Mouse (Mus musculus) intestine, postnatal 0 days (tissue): Measurements from ENCODE around the gene Macrod1. TPM values are rescaled to one million over a fixed set of nuclear protein-coding genes. Genes with fewer than 3 reads are reported as not detected.

ENCODE experiments used
- ATAC-seq: fragments of 200-750 bp; cut with Nextera tagmentation; 2 replicates; pipeline ENCODE4 v1.8.0; 2017; ENCODE audit warnings: mild to moderate bottlenecking, moderate TSS enrichment, moderate library complexity
- H3K27ac ChIP-seq: fragments of 300-500 bp; sonication (generic); 2 replicates; pipeline ENCODE4 v1.5.1; 2014; ENCODE audit warnings: mild to moderate bottlenecking, low read depth, low read length, moderate library complexity
- H3K27me3 ChIP-seq: fragments of 300-500 bp; sonication (generic); replicated peaks from 2 replicates; pipeline ENCODE4 v1.6.1; 2014; ENCODE audit warnings: low read length, mixed read lengths; ENCODE audit not compliant: control insufficient read depth, insufficient read depth
- H3K36me3 ChIP-seq: fragments of 300-500 bp; sonication (generic); 2 replicates; pipeline ENCODE4 v1.6.1; 2014; ENCODE audit warnings: mild to moderate bottlenecking, moderate library complexity; ENCODE audit not compliant: control insufficient read depth, insufficient read depth
- H3K4me1 ChIP-seq: fragments of 300-500 bp; sonication (generic); replicated peaks from 2 replicates; pipeline ENCODE4 v1.6.1; 2014; ENCODE audit warnings: antibody characterized with exemption, low read length, mixed read lengths; ENCODE audit not compliant: control insufficient read depth, insufficient read depth
- H3K4me2 ChIP-seq: fragments of 300-500 bp; sonication (generic); replicated peaks from 2 replicates; pipeline ENCODE4 v1.6.1; 2014; ENCODE audit warnings: low read depth, mild to moderate bottlenecking, moderate library complexity
- H3K4me3 ChIP-seq: fragments of 300-500 bp; sonication (generic); 2 replicates; pipeline ENCODE4 v1.5.1; 2014; ENCODE audit warnings: low read depth, low read length
- H3K9ac ChIP-seq: fragments of 300-500 bp; sonication (generic); 2 replicates; pipeline ENCODE4 v1.6.1; 2014; ENCODE audit warnings: mild to moderate bottlenecking, low read depth, low read length
- H3K9me3 ChIP-seq: fragments of 300-500 bp; sonication (generic); 2 replicates; pipeline ENCODE4 v1.6.1; 2016; ENCODE audit warnings: mixed run types; ENCODE audit not compliant: control insufficient read depth
- CTCF ChIP-seq: sonication (generic); IDR thresholded peaks from 2 replicates; pipeline ENCODE4 v1.5.1; 2016; ENCODE audit warnings: low read depth, mild to moderate bottlenecking, control low read depth, antibody characterized with exemption, moderate library complexity
- WGBS: fragments of 180-500 bp; shearing (Covaris S2); extraction: QIAGEN DNeasy Blood & Tissue Kit; methylation state at CpG from one replicate; pipeline ENCODE4 v1.1.7; 2014; 5-methylcytosine and 5-hydroxymethylcytosine counted together
- polyA plus RNA-seq: library from polyadenylated mRNA; unstranded; fragments of >200 nt; fragmentation: Nextera tagmentation; extraction: Ambion mirVana; gene quantifications from 2 replicates; pipeline ENCODE4 v1.2.1, GENCODE M21; 2015

Gene Macrod1
- polyA plus RNA-seq, 1 experiment from 2014 or later: 15.1 TPM

GRCm38 (mm10) chr19:7205753-7206736 is 149.4 kb downstream of the Macrod1 start, which contains the start of gene Otub1:
Otub1 (minus strand) TSS chr19:7206316.
- Histone ChIP-seq H3K4me3 (peak within 1 kb of the TSS; percentile 72), H3K36me3 (peaks cover 18% of the 10 kb centered on the region; the same call in 1 of the 2 replicates), H3K9me3 (no peaks in the 10 kb centered on the region), H3K27me3 (no peaks in the 10 kb centered on the region), H3K27ac (peak within 1 kb of the TSS; percentile 95), H3K4me1 (0 out of 2 replicates have a peak, but pooled peaks cover 4% of the 10 kb centered on the region), H3K4me2 (peak within 1 kb of the TSS; percentile 74), H3K9ac (peak within 1 kb of the TSS; percentile 74)
- WGBS: under 1% methylated on average over 70 of the region's 79 CpGs
- TF ChIP-seq CTCF: no peak
- peak; percentile 95 for ATAC-seq

DNA sequence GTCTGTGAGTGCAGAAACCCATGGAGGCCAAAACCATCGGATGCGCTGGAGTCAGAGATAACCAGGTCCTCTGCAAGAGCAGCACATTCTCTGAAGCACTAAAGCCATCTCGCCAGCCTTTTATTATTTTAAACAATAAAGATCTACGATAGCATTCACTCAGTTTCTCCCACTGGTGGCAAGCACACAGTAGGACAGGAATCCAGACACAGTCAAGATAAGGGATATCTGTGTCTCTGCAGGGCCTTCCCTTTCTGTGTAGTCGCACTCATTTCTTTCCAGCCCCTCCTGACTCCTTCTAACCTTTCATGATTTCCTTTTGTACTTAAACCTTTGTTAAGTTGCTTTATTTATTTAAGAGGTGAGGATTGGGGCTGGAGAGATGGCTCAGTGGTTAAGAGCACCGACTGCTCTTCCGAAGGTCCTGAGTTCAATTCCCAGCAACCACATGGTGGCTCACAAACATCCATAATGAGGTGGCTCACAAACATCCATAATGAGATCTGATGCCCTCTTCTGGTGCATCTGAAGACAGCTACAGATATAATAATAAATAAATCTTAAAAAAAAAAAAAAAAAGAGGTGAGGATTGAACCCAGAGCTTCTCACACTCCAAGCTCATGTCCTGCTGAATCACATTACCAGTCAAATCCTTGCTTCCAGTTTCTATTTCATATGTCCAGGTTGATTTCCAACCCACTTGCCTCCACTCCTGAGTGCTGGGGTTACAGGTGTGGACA is 153.5 kb downstream of the Macrod1 start:
- no peaks in the 10 kb centered on the region for H3K27me3 ChIP-seq
- peak; percentile 37 for TF ChIP-seq CTCF
- no peak overlapping the region for H3K9ac ChIP-seq
- 88% methylated on average over 7 of the region's 7 CpGs for WGBS
- peaks cover 4% of the 10 kb centered on the region; the same call in 1 of the 2 replicates for H3K4me1 ChIP-seq
- H3K9me3 ChIP-seq: no peaks in the 10 kb centered on the region
- H3K36me3 ChIP-seq: peaks cover 26% of the 10 kb centered on the region
- no peak for ATAC-seq
- no peak overlapping the region for H3K27ac ChIP-seq
- no peak overlapping the region for H3K4me2 ChIP-seq
- no peak overlapping the region for H3K4me3 ChIP-seq

- TF ChIP-seq CTCF: no peak
- Histone ChIP-seq H3K4me1 (peaks cover 4% of the 10 kb centered on the region), H3K9ac (no peak overlapping the region), H3K4me3 (no peak overlapping the region), H3K36me3 (peaks cover 33% of the 10 kb centered on the region), H3K9me3 (no peaks in the 10 kb centered on the region), H3K27me3 (no peaks in the 10 kb centered on the region), H3K27ac (no peak overlapping the region), H3K4me2 (no peak overlapping the region)
- no peak for ATAC-seq
- 71% methylated on average over 1 of the region's 1 CpGs for WGBS
These were observed 155.6 kb downstream of the Macrod1 start for GRCm38 (mm10) chr19:7212216-7212615.

DNA sequence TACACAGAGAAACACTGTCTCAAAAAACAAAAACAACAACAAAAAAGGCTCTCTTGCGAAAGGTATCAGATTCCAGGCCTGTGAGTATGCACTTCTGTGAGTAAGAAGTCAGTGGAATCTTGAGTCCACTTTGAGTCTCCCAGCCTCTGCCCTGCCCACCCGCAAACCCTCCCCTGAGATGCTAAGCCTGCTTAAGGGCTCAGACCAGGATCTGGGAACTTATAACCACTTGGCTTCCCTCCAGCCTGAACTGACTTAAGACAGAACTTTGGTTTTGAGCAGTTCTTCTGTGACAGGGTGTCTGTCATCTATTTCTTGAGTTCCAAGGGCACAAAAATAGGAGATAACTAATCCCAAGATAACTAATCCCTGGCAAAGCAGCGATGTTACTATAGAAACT is 156.4 kb downstream of the Macrod1 start:
- Histone ChIP-seq H3K9ac (no peak overlapping the region), H3K4me3 (no peak overlapping the region), H3K27me3 (no peaks in the 10 kb centered on the region), H3K27ac (no peak overlapping the region), H3K9me3 (no peaks in the 10 kb centered on the region), H3K36me3 (peaks cover 33% of the 10 kb centered on the region), H3K4me1 (peaks cover 4% of the 10 kb centered on the region), H3K4me2 (no peak overlapping the region)
- no peak for TF ChIP-seq CTCF
- 85% methylated on average over 3 of the region's 3 CpGs for WGBS
- no peak for ATAC-seq

DNA sequence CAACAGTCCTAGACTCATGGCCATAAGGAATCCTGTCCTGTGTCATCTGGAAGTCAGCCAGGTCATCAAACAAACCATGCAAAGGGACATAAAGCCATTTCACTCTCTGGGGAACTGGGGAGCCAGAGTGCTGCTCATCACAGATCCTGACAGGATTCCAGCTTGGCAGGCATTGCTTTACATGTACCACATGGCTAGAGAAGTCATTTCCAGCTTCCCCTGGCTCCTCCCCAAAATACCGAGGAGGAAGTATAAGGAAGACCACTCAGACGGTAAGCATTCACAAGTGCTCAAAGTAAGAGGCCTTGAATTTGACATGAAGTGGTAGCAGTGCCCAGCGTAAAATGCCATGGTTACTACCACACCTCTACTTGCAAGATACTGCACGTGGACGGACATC is 157.9 kb downstream of the Macrod1 start:
- H3K36me3 ChIP-seq: peaks cover 33% of the 10 kb centered on the region
- WGBS: 67% methylated on average over 5 of the region's 5 CpGs
- no peak overlapping the region for H3K4me2 ChIP-seq
- no peak for ATAC-seq
- peak overlapping the region; percentile 3; the same call in 1 of the 2 replicates for H3K27ac ChIP-seq
- no peak overlapping the region for H3K9ac ChIP-seq
- no peak overlapping the region for H3K4me3 ChIP-seq
- no peaks in the 10 kb centered on the region for H3K9me3 ChIP-seq
- TF ChIP-seq CTCF: no peak
- peaks cover 4% of the 10 kb centered on the region for H3K4me1 ChIP-seq
- H3K27me3 ChIP-seq: no peaks in the 10 kb centered on the region
